Mouse (Mus musculus): ENCODE results near the gene Ttll10.

The Ttll10 gene

DNA sequence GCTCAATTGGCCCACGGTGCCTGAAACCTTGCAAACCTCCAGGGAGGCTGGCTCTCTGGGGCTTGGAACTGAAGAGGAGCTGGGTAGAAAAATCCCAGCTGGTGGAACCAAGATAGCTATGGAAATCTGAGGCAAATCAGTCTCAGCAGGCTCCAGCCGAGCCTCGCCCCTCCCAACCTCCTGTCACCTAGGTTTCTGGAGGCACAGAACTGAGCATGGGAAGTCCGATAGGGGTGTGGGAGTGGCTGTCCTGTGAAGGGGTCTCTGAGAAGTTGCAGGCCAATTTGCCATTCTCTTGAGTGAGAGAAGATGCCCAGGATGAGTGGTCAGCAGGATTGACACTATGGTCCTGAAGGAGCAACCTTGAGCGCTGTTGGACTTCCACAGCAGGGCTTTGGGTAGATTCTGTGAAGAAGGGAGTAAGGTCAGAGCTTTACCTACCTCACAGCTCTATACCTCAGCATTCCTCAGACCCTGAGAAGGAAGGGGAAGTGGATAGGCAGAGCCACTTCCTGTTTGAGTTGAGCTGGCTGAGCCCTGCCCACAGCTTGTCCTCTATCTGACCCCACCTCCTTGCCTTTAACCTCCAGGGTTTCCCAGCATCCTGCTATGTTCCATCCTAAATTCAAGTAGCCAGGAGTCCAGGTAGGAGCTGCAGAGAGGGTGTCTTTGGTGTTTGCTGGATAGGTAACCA is 8.2 kb upstream of the Ttll10 start:
- intact Hi-C loops (cut with DNase I): no loop called here

DNA sequence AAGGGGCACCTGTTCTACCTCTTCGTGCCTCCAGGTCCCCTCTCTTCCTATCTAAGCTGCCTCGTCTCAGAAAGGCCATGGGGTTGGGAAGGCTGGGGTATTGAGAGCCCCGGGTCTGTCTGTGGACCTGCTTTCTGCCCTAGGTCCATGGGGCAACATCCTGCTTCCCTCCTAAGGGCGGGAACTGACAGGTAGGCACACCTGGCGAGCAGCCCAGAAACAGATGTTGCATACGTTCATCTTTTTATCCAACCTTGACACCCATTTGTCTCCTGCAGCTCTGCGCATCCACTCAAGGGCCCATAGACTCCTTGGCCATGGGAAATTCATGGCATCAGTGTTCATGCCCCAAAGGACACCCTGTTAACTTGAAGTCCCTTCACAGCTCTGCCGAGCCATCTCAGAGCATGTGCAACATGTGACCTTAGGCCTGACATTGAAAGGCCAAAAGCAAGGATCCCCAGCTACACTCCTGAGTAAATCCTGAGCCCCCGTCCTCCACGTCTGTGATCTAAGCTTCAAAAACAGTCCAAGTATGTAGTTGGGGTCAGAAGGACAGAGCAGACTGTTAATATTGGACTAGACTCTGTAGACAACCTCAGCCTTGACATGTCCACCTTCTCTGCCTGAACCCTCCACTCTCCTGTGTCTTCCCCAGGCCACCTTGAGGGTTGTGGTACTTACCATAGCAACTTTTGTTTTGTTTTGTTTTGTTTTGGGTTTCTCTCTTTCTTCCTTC is 6.1 kb upstream of the Ttll10 start:
- intact Hi-C loops (cut with DNase I): no loop called here

DNA sequence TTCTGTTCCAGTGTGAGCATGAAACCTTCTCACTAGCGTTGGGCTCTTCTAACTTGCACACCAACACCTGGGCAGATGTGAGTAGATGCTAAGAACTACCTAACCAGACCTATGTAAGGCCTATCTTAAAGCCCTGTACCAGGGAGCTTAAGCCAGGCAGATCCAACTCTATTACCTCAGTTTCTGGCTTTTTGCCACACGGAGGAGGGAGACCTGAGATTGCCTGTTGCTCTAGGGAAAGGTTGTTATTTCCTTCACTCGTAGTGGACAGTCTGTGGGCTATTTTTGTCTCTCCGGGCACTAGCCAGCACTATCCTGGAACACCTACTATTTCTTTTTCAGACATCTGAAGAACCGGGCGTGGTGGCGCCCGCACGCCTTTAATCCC is 5.3 kb upstream of the Ttll10 start:
- intact Hi-C loops (cut with DNase I): no loop called here

DNA sequence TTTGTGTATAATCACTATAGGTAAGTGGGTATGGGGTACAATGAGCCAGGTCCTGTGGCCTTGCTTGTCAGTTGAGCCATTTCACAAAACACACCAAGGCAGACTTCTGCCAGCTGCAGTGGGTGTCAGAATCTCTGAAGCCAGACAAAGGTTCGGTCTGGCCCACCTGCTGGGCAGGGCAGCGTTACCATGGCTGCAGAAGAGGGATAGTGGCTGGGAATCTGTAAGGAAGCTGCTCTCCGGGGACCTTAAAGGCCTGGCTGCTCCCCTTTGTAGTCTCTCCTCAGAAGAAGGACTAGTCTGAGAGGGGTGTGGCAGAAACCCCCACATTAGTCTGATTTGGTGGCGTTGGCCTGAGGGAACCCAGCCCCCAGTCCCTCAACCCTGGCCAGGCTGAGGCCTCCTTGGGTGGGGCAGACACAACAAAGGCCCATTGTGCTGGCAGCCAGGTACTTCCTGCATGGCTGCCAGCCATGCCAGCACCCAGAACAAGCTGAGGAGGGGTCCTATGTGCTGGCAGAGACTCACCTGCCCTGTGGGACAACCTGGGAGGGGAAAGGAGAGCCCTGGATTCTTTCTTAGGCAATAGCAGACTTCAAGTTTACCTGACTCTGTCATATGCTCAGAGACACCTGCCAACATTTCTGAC is 4.8 kb upstream of the Ttll10 start:
- intact Hi-C loops (cut with DNase I): no loop called here

DNA sequence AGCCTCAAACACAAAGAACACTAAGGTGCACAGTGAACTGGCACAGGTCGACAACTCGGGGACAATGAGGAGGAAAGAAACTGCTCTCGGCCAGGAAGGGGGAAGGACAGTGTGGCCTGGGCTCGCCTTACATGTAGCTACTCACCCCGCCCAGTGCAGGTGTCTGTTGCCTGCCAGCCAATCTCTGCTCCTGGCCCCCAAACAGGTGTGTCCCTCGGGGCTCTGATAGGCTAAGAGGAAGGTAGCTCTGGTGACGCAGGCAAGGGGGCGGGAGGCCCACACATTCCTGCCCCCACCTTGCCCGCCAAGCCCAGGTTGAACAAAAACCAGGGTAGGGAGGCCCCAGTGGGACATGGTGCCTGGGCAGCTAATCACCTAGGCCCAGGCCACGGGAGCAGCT is 499 bp upstream of the Ttll10 start:
- intact Hi-C loops (cut with DNase I): no loop called here

DNA sequence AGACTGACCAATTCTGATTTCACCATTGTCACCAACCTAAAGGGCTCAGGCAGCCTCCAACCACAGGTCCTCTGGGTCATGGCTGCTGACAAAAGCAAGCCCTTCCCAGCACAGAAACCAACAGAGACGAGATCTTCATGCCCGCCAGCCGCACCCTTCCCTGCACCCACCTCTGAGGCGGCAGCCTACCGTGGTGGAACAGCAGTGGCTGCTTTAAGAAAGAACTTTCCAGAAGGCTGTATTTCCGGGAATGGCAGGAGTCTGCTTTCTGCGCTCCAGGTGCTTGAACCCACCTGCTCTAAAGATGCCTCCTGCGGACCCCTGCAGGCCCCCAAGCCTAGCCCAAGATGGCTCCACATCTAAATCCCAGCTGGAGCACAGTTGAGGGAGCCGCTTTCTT is 388 bp downstream of the Ttll10 start:
- intact Hi-C loops (cut with DNase I): no loop called here

DNA sequence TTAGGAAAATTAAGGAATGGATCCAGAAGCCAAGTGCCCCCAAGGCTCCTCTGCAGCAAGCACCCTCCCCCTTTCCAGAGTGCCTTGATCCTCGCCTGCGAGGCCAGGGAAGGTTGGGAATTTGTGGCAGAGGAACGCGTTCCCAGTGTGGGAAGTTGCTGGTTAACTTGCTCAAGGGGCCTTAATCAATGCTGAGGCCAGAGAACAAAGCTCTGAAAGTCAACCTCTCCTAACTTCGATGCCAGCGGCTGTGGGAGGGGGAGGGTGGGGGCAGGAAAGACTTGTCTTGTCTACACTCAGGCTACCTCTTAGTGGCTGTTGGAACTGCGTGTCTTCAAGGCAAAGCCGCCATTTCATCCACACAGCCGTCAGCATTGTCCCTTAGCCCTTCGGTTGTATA is 1.5 kb downstream of the Ttll10 start:
- intact Hi-C loops (cut with DNase I): no loop called here

DNA sequence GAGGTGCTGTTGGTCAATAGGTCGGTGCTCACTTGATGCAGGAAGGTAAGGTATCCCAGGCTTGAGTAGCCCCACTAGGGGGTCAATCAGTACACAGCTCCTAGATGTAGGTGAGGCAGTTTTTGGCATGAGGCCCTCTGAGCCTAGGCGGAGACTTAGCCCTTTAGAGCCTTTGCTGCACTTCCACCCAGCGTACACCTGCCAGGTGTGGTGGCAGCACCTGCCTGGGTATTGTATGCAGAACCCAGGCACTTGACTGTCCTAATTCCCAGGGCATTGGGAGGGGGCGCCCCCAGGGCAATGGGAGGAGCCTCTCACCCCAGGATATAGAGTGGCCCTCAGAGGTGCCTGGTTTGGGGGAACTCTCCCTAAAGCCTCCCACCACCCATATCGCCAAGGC is 4.0 kb downstream of the Ttll10 start:
- intact Hi-C loops (cut with DNase I): no loop called here

DNA sequence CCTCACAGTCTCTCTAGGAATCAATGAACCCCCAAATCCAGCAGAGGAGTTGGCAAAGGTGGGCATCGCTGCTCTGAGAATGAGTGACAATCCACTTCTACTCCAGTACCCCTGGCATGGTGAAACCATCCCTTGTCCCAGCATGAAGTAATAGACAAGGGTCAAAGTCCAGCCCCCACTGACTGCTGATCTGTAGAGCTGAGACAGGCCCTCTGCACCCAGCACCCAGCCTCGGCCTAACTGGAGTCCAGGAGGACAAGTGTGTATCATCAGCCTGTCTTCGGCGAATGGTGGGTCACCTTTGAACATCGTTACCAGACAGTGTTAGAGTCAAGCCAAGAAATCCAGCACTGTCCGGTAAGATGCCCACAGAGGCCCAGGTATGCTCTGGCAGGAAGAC is 4.6 kb downstream of the Ttll10 start:
- intact Hi-C loops (cut with DNase I): no loop called here

DNA sequence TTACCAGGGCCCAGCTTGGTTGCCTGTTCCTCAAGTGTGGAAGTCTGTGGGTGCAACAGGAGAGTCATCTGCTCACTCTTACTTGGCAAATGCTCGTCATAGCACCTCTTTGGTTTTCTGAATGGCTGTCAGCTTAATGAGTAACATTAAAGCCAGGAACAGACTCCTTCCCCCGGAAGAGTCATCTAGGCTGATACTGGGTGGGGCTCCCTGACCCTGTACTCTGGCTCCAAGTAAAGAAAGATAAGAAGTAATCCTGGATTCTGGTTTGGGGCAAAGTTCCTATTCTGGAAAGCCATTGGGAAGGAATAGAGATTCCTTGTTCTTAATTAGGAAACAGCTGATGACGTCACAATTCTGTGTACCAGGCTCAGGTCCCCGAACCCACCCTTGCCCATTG is 5.1 kb downstream of the Ttll10 start:
- intact Hi-C loops (cut with DNase I): no loop called here

DNA sequence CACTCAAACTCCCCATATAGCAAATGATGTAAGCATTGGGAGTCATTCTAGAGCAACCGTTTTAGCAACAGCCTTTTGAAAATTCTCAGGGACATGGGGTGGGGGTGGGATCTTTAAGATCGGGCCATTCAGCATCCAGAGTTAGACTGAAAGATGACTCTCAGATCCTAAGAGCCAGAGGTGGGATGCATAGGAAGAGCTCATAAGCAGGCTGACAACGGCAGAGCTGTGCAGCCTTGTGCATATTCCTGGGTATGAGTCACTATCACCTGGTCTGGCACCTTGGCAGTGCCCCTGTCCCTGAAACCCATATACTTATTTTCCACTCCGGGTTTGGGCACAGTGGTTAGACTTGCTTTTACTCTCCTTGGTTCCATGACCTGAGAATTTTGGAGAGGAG is 6.1 kb downstream of the Ttll10 start:
- intact Hi-C loops (cut with DNase I): no loop called here

DNA sequence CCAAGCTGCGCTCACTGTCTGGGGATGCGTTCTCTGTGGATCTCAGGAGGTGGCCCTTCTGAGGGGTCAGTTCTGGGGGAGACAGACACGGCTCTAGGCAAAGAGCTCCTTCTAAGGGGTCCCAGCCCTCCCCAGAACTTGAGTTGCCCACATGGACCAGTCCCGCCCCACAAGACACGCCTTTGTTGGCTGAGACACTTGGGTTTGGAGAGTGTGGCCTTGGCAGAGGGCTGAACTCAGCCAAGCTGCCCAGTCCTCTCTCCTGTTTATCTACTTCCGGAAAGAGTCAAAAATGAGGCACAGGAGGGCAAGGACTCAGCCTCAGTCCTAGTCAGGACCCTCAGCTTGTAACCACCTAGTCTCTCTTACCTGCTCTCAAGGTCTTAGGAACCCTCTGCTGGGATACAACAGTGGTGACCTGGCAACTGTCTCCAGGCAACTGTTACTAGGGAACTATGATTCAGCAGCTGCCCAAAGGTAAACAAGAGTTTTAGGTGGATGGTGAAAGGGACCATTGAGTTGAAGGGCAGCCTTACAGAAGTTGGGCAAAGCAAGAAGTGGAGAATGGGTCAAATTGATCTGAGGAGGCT is 8.7 kb downstream of the Ttll10 start:
- intact Hi-C loops (cut with DNase I): no loop called here

DNA sequence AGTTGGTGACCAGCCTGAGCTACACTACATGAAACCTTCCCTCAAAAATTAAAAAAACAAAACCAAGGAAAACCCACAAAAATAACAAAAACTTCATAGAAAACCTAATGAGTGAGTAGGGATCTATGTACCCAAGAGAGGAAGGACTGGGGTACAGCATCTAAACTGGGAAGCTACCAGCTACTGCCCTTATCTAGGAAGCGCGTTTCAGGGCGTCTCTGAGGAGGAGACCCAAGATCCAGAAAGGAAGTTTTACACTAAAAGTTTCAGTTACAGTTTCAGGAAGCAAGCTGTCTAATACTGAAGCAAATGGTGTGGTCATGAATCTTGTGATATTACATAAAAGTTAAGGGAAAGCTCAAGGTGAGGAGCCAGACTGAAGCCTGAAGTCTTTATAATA is 9.4 kb downstream of the Ttll10 start:
- intact Hi-C loops (cut with DNase I): no loop called here

DNA sequence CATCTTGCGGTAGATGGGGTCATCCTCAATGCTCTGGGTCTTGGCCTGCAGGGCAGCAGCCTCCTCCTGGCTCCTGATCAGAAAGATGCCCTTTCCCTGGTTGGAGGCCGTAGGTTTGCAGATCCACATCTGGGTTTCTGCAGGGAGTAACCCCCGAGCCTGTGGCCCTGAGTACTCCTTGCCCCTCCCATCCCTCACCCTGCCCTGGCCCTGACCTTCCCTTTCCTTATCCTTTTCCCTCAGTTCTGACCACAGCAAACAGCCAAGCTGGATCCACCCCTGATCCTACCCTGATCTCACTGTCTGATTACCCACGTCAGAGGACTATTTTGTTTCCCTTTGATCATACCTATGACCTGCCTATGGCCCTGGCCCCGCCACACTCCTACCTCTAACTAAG is 14.5 kb downstream of the Ttll10 start:
- intact Hi-C loops (cut with DNase I): no loop called here

DNA sequence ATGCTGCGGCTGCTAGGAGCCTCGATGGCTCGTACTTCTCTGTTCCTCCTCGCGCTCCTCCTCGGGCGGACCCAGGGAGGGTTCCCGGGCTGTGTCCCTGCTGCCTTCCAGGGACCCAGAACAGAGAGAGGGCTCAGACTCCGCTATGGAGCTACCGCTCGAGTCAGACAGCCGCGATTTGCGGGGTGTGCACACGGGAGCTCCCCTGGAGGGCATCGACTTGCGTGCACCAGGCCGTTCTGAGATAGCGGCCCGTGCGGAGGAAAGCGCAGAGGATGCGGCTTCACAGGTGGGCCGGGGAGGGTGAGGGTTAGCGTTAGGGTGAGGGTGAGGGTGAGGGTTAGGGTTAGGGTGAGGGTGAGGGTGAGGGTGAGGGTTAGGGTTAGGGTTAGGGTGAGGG is 24.3 kb downstream of the Ttll10 start:
- intact Hi-C loops (cut with DNase I): loop anchor here (5.0 kb wide), 2 partner anchors 38 to 73 kb away; partner anchors contain the start of gene C1qtnf12

DNA sequence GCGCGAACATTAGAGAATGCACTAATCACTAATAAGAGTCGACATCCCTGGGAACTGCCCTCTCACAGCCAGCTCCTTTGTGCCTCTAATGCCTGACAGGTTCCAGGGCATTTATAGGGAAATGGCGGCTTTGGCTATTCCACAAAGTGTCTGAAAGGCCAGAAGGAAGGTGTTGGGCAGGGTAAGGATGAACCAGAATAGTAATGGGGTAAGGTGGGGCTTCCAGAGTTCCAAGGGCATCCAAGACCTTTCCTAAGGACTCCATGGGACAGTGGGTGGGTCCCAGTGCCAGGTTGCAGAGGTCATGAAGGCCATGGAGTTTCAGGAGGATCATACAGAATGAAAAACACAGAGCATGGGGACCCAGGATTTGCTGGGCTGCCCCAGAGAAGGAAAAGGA is 24.9 kb downstream of the Ttll10 start:
- intact Hi-C loops (cut with DNase I): loop anchor here (5.0 kb wide), 2 partner anchors 37 to 72 kb away; partner anchors contain the start of gene C1qtnf12

DNA sequence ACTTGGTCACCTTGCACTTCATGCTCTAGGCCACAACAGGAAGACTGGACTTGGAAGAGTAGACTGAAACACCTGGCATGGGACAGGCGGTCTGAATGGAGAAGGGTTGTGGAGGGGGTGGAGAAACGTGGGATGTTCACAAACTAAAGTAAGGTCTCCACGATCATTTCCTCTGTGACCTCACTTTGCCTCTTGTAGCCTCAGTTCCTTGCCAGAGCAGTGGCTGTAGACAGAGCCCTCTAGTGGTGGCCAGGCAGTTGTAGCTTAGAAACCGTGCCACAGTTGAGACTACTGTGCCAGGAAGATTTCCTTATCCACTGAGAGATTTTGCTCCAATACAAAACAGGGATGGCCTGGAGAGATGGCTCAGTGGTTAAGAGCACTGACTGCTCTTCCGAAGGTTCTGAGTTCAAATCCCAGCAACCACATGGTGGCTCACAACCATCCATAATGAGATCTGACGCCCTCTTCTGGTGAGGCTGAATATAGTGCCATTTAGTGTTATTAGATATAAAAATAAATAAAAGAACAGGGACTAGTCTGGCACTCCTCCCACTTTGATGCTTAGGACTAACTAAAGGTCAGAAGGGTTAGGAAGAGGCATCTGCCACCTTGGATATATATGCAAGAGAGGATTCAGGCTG is 25.6 kb downstream of the Ttll10 start:
- intact Hi-C loops (cut with DNase I): loop anchor here (5.0 kb wide), 2 partner anchors 36 to 71 kb away; partner anchors contain the start of gene C1qtnf12

DNA sequence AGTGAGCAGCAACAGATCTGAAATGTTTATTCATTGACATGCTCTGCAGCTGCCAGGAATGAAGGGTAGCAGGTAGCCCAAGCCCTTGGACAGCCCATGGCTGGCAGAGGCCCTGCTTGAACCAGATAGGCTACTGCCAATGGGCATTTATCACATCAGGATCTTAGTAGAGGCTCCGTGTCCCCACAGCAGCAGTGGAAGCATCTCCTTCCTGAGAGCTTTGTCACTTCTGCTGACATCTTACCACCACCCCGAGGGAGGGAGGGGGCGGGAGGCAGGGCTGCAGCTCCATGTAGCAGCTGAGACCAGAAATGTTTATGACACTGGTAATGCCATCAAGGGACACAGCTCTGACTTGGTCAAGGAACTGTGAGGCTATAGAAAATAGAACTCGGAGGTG is 26.4 kb downstream of the Ttll10 start:
- intact Hi-C loops (cut with DNase I): loop anchor here (5.0 kb wide), 2 partner anchors 36 to 71 kb away; partner anchors contain the start of gene C1qtnf12

DNA sequence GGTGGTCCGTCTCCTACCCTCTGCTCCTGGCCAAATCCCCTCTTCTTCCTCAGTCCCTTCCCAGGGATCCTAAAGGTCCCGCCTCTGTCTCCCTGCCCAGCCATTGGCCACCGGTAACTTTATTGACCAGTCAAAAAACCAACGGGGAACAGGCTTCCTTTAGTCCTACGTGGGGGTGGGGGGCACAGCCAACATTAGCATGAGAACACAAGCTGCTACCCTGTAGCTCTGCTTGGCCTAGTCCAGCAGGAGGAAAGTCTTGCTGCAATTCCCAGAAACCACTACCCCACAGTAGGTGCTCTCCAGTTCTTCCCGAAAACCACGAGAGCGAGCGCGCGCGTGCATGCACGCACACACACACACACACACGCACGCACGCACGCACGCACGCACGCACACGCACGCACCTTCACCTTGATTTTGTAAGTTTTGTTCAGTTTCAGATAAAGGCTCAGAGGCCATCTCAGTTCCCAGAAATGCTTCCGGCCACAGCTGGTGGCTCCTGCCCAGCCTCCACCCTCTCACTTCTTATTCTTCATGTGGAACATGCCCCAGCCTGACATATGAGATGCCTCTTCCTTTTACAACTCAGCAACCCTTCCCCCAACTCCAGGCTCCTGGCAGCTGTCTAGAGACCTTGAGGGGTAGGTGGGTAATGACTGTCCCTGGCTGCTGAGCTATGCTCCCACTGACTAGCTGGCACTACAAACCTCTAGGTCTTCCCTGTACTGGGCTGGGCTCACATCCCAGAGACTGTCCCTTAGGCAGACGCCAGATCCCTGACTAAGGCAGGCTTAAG is 27.4 kb downstream of the Ttll10 start:
- intact Hi-C loops (cut with DNase I): loop anchor here (5.0 kb wide), 2 partner anchors 34 to 69 kb away; partner anchors contain the start of gene C1qtnf12

DNA sequence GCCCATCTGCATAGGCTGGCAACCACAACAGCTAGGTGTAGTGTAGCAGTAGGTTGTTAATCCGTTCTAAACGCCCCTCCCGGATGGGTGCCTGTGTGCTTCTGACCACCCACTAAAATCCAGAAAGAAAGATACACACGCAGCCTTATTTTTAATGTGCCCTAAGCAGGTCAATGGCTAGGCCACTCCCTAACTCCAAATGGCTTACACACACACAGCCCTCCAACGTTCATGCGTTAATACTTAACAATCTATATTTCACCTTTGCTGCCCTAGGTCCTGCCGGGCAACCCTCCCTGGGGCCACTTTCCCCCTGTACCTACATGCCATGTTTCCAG is 28.0 kb downstream of the Ttll10 start:
- intact Hi-C loops (cut with DNase I): loop anchor here (5.0 kb wide), 2 partner anchors 34 to 69 kb away; partner anchors contain the start of gene C1qtnf12
